Mouse (Mus musculus) left cerebral cortex, adult 9 months (tissue): ENCODE data around the gene Fat3.
A peak's percentile ranks its signal among the peaks of the same experiment; 100 is the strongest.

Experiments
- DNase-seq, 2 experiments: peaks; one replicate each; pipeline ENCODE4 v3.0.0; 2022; ENCODE audit warnings: low spot score in 2 of 2

The Fat3 gene

GRCm38 (mm10) chr9:16029715-16030285 lies 471.3 kb downstream of the Fat3 start:
- DNase-seq: no peak

- DNase-seq: peak in 1 of 2 experiments; percentile 48
Observed at GRCm38 (mm10) chr9:16029066-16029465, 472.0 kb downstream of the Fat3 start.

DNA sequence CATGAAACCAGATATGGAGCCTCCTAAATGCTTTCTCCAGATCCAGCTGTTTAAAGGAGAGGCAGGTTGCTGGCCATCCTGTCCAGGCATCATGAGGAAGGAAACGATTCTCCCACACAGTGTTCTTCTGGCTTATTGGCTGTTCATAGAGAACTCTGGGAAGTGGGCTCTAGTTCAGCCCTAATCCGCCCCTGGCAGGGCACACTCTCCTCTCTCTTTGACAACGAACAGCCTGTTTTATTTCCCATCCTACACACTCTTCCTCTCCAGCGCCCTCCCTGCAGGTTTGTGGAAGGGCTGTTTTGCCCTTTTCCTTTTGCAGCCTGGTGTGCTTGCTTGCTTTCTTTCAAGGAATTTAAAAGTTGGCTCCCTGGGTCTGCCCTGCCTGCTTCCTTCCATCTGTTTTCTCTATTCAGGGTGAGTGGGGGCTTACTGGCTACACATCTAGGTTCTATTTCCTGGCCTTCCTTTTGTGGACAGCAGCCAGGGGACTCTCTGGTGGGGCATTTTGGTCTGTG lies 472.6 kb downstream of the Fat3 start:
- peak in 1 of 2 experiments; percentile 56 for DNase-seq

DNA sequence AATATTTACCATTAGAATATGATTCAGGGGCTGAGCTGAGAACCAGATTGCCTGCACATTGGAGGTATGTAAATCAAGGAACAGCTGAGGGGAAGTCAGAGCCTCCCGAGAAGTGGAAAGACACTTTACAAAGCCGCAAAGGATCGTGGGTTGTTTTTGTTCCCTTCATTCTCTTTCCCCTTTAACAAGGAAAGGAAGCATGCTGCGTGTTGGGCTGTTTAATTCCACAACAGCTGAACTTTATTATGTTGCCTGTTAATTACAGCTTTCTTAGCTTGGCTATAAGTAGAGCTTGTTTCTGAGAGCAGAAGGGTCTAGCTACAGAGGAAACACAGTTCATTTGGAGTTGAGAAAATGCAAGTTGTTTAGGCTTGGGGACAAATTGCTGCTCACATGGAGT lies 475.0 kb downstream of the Fat3 start:
- no peak for DNase-seq

GRCm38 (mm10) chr9:16024706-16025105 lies 476.4 kb downstream of the Fat3 start:
- DNase-seq: no peak

DNA sequence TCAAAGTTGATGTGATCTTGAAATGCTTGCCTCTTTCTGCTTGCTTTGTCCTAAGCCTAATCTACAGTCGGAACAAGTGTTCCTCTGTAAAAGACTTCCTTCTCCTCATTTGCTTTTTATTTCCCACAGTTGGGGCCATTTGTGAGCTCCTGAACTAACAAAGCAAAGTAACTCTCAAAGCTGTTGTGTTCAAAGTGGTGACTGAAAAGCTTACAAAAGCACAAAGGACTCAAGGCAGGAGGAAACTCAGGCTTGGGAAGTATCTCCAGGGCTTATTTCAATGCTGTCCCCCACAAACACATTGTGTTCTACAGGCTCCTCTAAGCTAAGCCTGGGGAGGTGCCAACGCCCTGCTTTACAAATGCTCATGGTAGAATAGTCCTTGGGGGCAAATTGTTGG lies 487.0 kb downstream of the Fat3 start:
- DNase-seq: peak in 1 of 2 experiments; percentile 34

- DNase-seq: no peak
Observed at GRCm38 (mm10) chr9:16011382-16011781, 489.7 kb downstream of the Fat3 start.

DNA sequence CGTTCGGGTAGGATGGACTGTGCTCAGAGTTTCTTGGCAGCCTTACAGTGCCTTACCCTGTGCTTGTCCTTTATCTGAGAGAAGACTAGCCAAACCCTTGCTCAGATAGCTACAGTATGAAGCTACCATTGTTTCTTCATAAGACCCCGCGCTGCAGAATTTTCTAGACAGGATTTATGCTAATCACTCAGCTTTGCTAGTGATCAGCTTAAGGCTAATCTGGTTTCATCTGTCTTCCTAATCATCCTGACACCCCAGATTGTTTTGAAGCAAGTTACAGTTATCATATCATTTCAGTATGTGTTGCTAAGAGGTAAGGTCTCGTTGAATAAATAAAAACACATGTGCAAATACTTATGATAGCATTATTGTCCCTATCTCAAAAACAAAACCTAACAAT lies 493.6 kb downstream of the Fat3 start:
- DNase-seq: no peak

- no peak for DNase-seq
Observed at GRCm38 (mm10) chr9:16002991-16003390, 498.1 kb downstream of the Fat3 start.

DNA sequence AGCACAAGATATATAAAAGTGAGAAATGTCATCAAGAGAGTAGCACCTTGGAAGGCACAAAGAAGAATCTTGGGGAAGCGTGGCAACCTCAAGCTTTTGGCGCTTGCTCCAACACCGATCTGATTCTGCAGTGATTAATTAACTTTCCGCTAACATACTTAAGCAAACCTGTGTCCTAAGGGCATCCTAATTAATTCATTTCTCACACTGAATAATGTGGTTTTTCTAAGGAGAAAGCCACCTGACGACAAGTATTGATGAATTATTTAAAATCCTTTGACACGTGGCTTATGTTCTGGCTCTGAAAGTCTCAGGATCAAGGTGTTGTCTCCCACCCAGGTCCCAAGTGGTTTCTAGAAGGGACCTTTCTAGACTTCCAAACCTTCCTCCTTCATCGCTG lies 506.3 kb downstream of the Fat3 start:
- no peak for DNase-seq

GRCm38 (mm10) chr9:15994177-15994576 lies 506.9 kb downstream of the Fat3 start:
- peak in 1 of 2 experiments; percentile 32 for DNase-seq

DNA sequence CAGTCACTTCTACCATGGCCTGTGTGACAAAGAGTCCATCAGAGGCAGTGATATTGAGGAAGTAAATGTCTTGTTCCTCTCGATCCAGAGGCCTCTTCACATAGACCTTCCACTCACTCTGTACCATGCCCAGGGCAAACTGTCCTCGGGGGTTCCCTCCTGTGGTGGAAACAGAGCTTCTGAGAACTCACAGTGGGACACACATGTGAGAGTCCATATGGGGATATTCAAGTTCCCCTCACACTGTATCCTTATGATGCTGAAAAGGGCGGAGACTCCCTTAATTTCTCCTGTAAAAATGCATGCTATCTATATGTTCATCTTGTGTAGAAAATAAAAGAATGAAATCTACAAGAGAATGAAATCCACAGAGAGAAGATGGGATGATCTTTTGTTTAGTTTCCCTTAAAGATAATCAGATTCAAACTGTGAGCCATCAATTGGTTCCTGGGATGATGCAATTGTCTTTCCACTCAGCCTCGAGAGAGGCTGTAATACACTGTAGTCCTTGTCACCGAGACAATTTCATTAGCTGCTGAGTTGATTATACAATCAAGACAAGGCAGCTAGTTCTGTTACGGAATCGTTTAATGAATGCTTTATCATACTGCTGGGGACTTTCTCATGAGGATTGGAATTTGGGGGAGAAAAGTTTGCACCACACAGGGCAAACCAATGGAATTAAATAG lies 508.8 kb downstream of the Fat3 start:
- no peak for DNase-seq

GRCm38 (mm10) chr9:15978317-15978716 lies 522.8 kb downstream of the Fat3 start:
- no peak for DNase-seq

DNA sequence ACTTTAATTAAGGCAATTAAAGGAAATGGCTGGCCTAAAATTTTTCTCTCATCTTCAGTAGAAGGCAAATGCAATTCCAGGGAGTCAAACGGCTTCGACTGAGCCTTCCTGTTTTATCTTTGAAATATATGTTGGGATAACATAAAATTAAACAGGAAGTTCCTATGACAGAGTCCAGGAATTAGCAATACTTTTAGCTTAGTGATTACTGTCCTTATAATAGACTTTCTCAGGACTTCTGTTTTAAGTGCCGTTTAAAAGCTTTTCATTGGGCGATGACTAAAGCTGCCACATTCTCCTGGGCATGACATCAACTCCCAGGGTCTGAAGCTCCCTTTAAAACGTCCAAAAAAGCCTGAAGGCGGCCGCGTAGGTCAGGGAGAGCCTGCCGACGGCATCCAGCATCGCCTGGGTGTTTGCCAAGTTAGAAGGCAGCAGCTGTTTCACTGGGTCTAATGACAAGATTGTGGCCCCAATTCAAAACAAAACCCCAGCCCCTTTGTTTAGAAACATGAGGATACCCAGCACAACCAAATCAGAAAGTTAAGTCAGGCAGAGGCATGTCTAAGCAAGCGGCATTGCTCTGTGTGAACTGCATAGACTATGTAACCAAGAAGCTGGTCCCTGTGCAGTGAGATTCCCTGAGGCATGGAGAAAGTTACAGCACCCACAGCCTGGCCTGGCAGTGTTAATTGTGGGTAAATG lies 524.0 kb downstream of the Fat3 start:
- no peak for DNase-seq

GRCm38 (mm10) chr9:15975999-15976398 lies 525.1 kb downstream of the Fat3 start:
- DNase-seq: no peak

DNA sequence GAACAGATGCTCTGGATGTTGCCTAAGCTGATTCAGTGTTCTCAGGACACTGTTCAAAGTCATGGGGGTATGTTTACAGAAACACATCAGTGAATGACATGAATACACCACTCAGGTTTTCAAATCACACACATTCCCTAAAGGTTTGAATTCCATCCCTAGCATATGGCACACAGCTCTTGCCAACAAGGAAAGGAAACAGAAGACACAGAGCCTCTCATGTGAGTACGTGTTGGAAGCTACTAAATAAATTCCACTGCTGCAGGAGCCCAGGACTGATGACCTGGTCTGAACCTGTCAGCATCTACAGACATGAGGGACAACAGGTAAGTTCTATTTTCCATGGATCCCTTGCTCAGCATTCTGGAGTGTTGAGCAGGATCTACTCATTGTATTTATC lies 528.9 kb downstream of the Fat3 start:
- no peak for DNase-seq

- no peak for DNase-seq
Observed at GRCm38 (mm10) chr9:15971393-15971792, 529.7 kb downstream of the Fat3 start.

DNA sequence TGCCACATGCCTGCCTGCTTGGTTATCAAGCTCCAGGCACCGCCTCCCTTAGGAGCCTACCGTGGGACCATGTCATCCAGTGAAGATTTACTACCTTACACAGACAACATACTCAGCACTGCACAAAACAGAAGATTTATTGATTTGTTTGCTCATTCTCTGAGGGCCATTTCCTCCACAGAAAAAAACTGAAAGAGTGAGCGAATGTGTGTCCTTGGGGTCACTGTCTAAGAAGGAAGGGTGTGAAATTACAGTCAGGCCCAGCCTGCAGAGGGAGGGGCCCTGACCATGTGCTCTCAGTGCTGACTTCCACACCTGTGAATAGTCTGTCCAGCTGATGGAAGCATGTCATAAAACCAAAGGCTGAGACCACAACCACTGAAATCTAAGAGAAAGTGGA lies 536.9 kb downstream of the Fat3 start:
- DNase-seq: no peak

GRCm38 (mm10) chr9:15962886-15963285 lies 538.2 kb downstream of the Fat3 start:
- DNase-seq: peak; percentile 7 to 37

DNA sequence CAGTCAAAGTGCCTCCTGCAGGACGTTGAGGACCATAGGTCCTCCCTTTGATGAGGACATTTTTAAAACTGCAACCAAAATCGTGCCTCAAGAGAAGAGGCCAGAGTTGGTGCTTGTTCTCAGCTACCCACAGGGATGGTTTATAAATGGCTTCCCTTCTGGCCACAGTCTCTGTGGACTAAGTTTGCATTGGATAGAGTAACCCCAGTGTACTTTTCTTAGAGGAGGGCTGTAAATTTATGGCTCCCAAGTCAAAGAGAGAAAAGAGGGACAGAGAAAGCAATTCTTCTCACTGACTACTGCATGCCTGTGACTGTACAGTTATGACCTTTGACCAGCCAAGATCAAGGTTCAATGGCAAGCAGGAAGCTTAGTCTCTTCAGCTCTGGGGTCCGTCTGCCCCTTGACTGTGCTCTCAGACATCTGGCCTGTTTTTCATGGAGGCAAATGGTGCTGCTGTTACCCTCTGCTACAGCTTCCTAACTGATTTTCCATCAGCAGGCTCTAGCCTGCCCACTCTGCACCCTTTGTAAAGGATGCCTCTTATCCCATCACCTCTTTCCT lies 542.8 kb downstream of the Fat3 start:
- no peak for DNase-seq

GRCm38 (mm10) chr9:15957816-15958215 lies 543.3 kb downstream of the Fat3 start:
- DNase-seq: no peak

DNA sequence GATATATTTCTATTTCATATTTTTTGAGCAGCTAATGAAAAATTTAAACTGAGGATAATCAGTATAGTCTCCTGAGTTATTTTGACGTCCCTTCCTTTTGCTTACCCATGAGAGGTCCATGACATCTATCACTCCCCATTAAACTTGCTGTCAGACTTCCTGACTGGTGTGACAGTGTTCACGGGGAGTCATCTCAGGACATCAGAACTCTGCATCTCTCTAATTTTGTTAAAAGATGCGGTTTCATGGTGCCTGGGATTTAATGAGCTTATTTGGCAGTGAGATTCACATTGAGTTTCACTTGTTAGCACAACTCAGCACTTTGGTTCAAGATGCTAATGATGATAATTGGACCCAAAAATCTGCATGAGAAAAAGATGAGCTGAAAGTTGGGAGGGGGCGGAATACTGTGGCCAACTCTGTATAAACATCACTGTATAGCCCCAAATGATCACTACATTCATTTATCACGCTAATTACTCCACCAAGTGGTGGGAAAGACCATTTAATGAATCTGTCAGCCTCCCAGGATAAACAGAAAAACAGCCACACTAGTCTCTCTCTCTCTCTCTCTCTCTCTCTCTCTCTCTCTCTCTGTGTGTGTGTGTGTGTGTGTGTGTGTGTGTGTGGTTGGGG lies 545.8 kb downstream of the Fat3 start:
- DNase-seq: no peak
